ENCODE assay signal across 1 mouse cellular context in genomic region chr5:54045523-54045922, GRCm38 (mm10).
TF ChIP-seq lines count a peak whose summit lies in the region.

No protein-coding gene starts in this region.

TF ChIP-seq in MEL, 35 proteins besides CTCF, POLR2A, EP300 and RAD21 (continued from another document):
- TF ChIP-seq POLR2AphosphoS2 (IDR thresholded peaks at IDR 0.05; ENCODE audit: low read length), result 0 out of 2 replicates have a peak, but pooled peaks have one; percentile 37
- no peak for TF ChIP-seq MEF2A (IDR thresholded peaks at IDR 0.05; ENCODE audit: extremely low read depth, insufficient replicate concordance, low read depth, low read length, poor library complexity, severe bottlenecking)
- TF ChIP-seq ETS1 (IDR thresholded peaks at IDR 0.05; ENCODE audit: low read depth, low read length), result peak; percentile 88
- 0 out of 2 replicates have a peak, but pooled peaks have one; percentile 21 for TF ChIP-seq ZMIZ1 (IDR thresholded peaks at IDR 0.05; ENCODE audit: low read depth, low read length)
- TF ChIP-seq USF1 (IDR thresholded peaks at IDR 0.05; ENCODE audit: low read depth, low read length), result no peak
- no peak for TF ChIP-seq USF2 (IDR thresholded peaks at IDR 0.05; ENCODE audit: borderline replicate concordance in 1 of 2, insufficient read depth in 1 of 2, low read depth in 1 of 2, low read length in 2 of 2)
- TF ChIP-seq MXI1 (IDR thresholded peaks at IDR 0.05; ENCODE audit: low read depth, low read length), result peak; percentile 81
- peak; percentile 29; the same call in 1 of the 2 replicates for TF ChIP-seq NELFE (IDR thresholded peaks at IDR 0.05; ENCODE audit: low read depth, low read length)
- peak; percentile 80 for TF ChIP-seq MYC (IDR thresholded peaks at IDR 0.05; ENCODE audit: low read depth, low read length)
